Mouse (Mus musculus) G1E-ER4 (cell line): ENCODE data around the gene Prkra. TPM values are rescaled to one million over a fixed set of nuclear protein-coding genes. Genes with fewer than 3 reads are reported as not detected.

Source experiments
- GATA1 ChIP-seq: IDR thresholded peaks from one replicate; pipeline ENCODE4 v1.8.0; 2012; ENCODE audit warnings: low read length, inconsistent platforms
- polyA plus RNA-seq: library from polyadenylated mRNA; stranded (reverse); fragments of >175 nt; gene quantifications from 2 replicates; pipeline ENCODE4 v1.2.3, GENCODE M21; 2012

Gene Prkra
- polyA plus RNA-seq, 1 experiment: 13.5 TPM

DNA sequence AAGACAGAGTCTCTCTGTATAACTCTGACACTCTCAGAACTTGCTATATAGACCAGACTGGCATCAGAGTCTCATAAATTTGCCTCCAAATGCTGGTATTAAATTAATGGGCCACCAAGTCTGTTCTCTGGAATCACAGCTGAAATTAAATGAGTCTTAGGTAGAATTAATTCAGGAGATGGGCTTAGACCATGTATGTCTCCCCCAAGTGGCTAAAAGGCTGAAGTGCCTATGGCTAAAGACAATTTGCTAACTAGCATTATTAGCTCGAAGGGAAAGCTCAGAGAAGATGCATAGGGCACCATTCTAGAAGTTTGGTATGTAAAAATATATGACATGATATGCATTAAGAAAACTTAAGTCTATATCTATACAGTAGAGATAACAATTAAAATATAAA is 29.7 kb downstream of the Prkra start:
- TF ChIP-seq GATA1: no peak

DNA sequence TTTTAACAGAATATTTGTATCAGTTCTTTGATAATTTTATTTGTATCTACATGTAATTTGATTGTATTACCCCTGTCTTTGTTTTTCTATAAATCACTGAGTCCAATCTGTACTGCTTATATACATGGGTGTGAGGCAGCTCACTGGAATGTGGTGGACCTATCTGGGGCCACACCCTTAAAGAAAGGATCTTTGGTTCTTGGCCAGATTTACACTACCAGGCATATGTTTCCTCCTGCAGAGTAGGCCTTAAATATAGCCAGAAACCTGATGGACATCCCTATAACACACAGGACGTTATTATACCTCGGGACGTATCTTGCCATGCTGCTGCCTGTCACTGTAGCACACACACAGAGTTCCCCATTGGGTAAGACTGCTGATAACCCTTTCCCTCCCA is 35.8 kb downstream of the Prkra start:
- TF ChIP-seq GATA1: no peak

- no peak for TF ChIP-seq GATA1
These were observed 37.3 kb downstream of the Prkra start for GRCm38 (mm10) chr2:76610326-76611104.

DNA sequence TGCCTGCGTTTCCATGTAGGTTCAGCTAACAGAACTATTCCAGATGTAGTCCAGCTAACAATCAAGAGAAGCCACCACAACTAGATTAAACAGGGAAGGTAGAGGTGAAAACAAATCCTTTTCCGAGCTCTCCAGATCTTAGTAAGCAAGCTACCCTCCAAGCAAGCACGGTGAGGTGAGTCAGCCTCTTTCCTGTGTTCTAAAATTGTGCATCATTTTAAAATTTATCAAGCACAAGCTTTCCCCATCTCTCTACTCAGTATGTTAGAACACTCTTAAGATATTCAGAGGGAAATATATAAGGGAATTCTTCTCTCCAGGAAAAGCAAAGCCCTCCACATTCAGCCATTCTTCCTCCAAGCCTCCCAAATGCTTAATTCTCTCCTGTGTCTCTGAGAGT is 41.1 kb downstream of the Prkra start:
- TF ChIP-seq GATA1: no peak

DNA sequence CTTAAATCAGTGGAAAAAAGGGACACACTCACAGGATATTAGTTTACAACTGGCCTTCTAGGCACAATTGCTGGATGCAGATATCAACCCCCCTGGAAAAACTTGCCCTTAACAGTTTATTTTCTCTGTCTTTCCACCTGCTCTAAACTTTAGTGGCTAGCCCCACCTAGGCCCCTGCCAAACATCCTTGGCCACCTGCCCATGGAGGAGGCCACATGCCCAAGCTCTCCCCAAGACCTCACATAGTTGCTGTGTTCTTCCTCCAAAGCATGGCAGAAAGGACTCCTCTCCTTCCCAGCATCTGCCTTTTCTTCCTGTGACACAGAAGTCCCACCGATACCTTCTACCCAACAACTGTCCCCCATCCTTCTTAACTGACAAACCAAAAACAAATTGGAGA is 45.6 kb downstream of the Prkra start:
- TF ChIP-seq GATA1: no peak

- no peak for TF ChIP-seq GATA1
These were observed 48.6 kb downstream of the Prkra start for GRCm38 (mm10) chr2:76599214-76599613.

- TF ChIP-seq GATA1: no peak
These were observed 50.3 kb downstream of the Prkra start for GRCm38 (mm10) chr2:76597521-76597920.

- no peak for TF ChIP-seq GATA1
These were observed 55.4 kb downstream of the Prkra start for GRCm38 (mm10) chr2:76592401-76592924.

DNA sequence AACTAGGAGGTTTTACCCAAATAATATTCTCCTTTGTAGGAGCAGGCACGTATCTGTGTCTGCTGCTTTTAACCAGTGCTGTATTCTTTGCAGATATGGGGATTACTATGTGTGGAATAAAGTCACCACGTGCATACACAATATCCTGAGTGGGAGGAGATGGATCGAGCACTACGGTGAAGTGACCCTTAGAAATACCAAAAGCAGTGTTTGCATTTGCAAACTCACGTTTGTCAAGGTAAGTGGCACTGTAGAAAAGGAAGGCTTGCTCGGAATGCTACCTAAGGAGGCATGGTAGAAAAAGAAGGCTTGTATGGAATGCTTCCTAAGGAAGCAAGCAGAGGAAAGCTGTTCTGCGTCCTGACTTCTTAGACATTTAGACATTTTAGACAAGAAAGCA is 57.6 kb downstream of the Prkra start:
- no peak for TF ChIP-seq GATA1

DNA sequence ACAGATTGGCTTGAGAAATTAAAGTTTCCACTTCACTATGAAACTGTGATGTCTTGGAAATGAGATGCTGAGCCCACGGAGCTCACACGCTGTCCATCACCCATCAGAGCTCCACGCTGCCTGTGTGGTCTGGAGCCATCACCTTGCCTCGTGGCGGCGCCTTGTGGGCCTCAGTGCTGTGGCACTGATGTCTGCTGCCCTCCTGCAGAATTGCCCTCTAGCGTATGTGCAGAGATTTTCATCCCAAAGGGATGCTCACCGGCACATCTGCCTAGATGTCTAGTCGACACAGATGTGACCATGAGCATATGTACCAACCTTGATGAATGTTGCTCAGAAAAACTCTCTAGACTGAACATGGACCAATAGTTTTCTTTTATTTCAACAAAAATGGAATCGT is 60.9 kb downstream of the Prkra start:
- TF ChIP-seq GATA1: no peak

DNA sequence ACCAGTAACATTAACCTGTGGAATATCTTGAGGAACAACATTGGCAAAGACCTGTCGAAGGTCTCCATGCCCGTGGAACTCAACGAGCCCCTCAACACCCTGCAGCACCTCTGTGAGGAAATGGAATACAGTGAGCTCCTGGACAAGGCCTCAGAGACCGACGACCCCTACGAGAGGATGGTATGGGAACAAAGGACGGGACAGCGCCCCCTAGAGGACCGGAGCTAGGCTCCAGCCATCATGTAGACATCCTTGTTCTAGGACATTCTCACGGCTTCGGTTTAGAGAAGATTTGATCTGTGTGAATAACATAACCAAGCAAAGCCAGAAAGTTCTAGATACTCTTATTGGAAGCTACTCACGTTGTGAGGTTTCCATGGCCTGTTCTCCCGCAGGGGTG is 62.7 kb downstream of the Prkra start:
- TF ChIP-seq GATA1: no peak

Other genes starting within 250 kb of the Prkra start
- not detected in 2 replicates for gene Osbpl6, start 241.5 kb downstream of the Prkra start, polyA plus RNA-seq
- gene Pjvk, start 461 bp upstream of the Prkra start, polyA plus RNA-seq: not detected in 2 replicates
- 0.14 and 0.21 TPM in 2 replicates for gene Fkbp7, start 25.1 kb upstream of the Prkra start, polyA plus RNA-seq
- gene Plekha3, start 27.3 kb upstream of the Prkra start, polyA plus RNA-seq: 3.0 and 5.1 TPM in 2 replicates